Mouse (Mus musculus): ENCODE results near the gene Uqcc1. TPM values are rescaled to one million over a fixed set of nuclear protein-coding genes. Genes with fewer than 3 reads are reported as not detected.

Gene Uqcc1
- polyA plus RNA-seq, 1 experiment from 2014 or later, result 66.5 TPM

DNA sequence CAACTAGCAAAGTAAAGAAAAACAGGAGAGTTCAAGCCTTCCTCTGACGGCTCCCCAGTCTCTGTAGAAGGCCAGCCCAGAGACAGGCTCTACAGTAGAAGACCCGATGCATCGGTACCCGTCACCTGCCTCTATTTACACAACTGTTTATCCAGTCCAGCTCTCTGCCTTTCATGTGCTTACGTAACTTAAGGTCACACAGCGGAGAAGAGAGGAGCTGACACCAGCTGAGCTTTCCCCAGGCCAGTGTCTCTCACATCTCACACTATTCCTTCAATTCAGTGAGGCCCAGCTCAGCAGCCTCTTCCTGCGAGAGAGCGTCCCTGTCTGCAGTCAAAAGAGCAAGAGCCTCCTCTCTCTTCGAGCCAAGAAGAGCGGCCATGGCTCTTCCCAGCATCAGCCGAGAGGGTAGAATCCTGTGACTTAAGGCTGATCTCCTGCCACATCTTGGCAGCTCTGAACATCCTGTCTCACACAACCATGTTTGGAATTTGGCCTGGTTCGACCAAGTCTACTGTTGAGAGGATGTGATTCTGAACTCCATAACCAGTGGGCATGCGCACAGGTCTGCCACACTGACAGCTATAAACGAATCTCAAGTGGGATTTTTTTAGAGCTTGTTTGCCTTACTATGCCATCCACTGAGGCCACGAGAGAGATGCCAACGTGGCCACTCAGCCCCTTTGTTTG lies 34.9 kb downstream of the Uqcc1 start:
- no peak overlapping the region for H3K4me2 ChIP-seq (ENCODE audit: low read depth, low read length)
- peak overlapping the region; percentile 35; the same call in 1 of the 2 replicates for H3K27ac ChIP-seq (ENCODE audit: low read length)
- no peak overlapping the region for H3K4me3 ChIP-seq (replicated peaks; ENCODE audit: low read length)
- H3K9ac ChIP-seq (ENCODE audit: low read length), result no peak overlapping the region
- H3K27me3 ChIP-seq (ENCODE audit: control insufficient read depth, insufficient read depth, low read length), result no peaks in the 10 kb centered on the region
- no peak for ATAC-seq (ENCODE audit: insufficient read depth, low FRiP score)
- H3K4me1 ChIP-seq (ENCODE audit: control insufficient read depth, insufficient read depth, low read length), result no peaks in the 10 kb centered on the region
- H3K9me3 ChIP-seq (replicated peaks; ENCODE audit: control insufficient read depth, low read length), result no peaks in the 10 kb centered on the region
- 69% methylated on average over 16 of the region's 16 CpGs for WGBS
- no peaks in the 10 kb centered on the region for H3K36me3 ChIP-seq (ENCODE audit: control insufficient read depth, insufficient read depth, low read length)

GRCm38 (mm10) chr2:155894307-155895045 lies 35.6 kb downstream of the Uqcc1 start:
- no peaks in the 10 kb centered on the region for H3K4me1 ChIP-seq (ENCODE audit: control insufficient read depth, insufficient read depth, low read length)
- WGBS, result 65% methylated on average over 13 of the region's 13 CpGs
- H3K9ac ChIP-seq (ENCODE audit: low read length), result no peak overlapping the region
- no peaks in the 10 kb centered on the region for H3K36me3 ChIP-seq (ENCODE audit: control insufficient read depth, insufficient read depth, low read length)
- H3K27ac ChIP-seq (ENCODE audit: low read length), result 0 out of 2 replicates have a peak overlapping the region, but pooled peaks have one; percentile 7
- no peaks in the 10 kb centered on the region for H3K9me3 ChIP-seq (replicated peaks; ENCODE audit: control insufficient read depth, low read length)
- no peak overlapping the region for H3K4me2 ChIP-seq (ENCODE audit: low read depth, low read length)
- no peaks in the 10 kb centered on the region for H3K27me3 ChIP-seq (ENCODE audit: control insufficient read depth, insufficient read depth, low read length)
- H3K4me3 ChIP-seq (replicated peaks; ENCODE audit: low read length), result no peak overlapping the region
- ATAC-seq (ENCODE audit: insufficient read depth, low FRiP score), result peak; percentile 62; the same call in 1 of the 2 replicates

GRCm38 (mm10) chr2:155886776-155887175 lies 43.3 kb downstream of the Uqcc1 start:
- Histone ChIP-seq H3K9me3 (replicated peaks; ENCODE audit: control insufficient read depth, low read length) (no peaks in the 10 kb centered on the region), H3K4me3 (replicated peaks; ENCODE audit: low read length) (no peak overlapping the region), H3K4me2 (ENCODE audit: low read depth, low read length) (no peak overlapping the region), H3K27me3 (ENCODE audit: control insufficient read depth, insufficient read depth, low read length) (no peaks in the 10 kb centered on the region), H3K9ac (ENCODE audit: low read length) (no peak overlapping the region), H3K27ac (ENCODE audit: low read length) (no peak overlapping the region), H3K36me3 (ENCODE audit: control insufficient read depth, insufficient read depth, low read length) (peaks cover 6% of the 10 kb centered on the region; the same call in 1 of the 2 replicates), H3K4me1 (ENCODE audit: control insufficient read depth, insufficient read depth, low read length) (no peaks in the 10 kb centered on the region)
- ATAC-seq (ENCODE audit: insufficient read depth, low FRiP score), result no peak
- WGBS, result 92% methylated on average over 12 of the region's 12 CpGs

DNA sequence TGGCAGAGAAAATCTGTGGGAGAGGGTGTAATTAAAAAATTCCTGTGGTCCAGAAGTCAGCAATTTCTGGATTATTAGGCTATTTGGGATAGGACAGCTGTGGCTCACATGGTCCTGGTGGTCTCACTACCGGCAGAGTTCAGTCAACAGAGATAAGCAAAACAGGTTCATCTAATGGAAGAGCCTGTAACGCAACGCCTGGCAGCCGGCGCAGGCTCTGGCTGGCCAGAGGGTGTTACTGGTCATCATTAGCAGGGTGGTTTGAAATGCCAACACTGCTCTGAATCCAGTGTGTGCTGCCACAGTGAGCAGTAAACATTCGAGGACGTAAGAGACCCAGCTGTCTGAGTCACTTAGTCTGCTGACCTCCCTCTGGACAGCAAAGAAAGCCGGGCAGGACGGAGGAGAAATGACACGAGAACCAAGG lies 44.8 kb downstream of the Uqcc1 start:
- Histone ChIP-seq H3K4me1 (ENCODE audit: control insufficient read depth, insufficient read depth, low read length) (no peaks in the 10 kb centered on the region), H3K9ac (ENCODE audit: low read length) (no peak overlapping the region), H3K27ac (ENCODE audit: low read length) (no peak overlapping the region), H3K9me3 (replicated peaks; ENCODE audit: control insufficient read depth, low read length) (no peaks in the 10 kb centered on the region), H3K4me3 (replicated peaks; ENCODE audit: low read length) (no peak overlapping the region), H3K36me3 (ENCODE audit: control insufficient read depth, insufficient read depth, low read length) (peaks cover 6% of the 10 kb centered on the region; the same call in 1 of the 2 replicates), H3K27me3 (ENCODE audit: control insufficient read depth, insufficient read depth, low read length) (no peaks in the 10 kb centered on the region), H3K4me2 (ENCODE audit: low read depth, low read length) (no peak overlapping the region)
- no peak for ATAC-seq (ENCODE audit: insufficient read depth, low FRiP score)
- WGBS, result 78% methylated on average over 10 of the region's 10 CpGs

DNA sequence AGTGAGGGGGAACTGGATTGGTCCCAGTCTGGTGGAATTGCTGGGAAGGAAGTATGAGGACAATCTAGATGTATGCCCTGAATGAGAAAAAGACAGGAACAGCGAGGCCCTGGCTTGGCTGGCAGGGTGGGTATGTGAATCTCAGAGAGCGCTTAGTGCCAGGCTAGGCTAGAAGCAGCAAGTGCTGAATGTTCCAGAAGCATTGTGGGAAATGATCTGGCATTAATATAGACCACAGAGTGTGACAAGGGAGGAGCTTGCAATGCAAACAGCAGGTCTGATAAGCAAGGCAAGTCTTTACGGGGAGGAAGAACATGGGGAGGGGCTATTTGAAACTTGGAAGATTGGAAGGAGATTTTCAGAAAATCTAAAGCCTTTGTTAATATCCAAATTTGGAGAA lies 48.0 kb downstream of the Uqcc1 start:
- no peaks in the 10 kb centered on the region for H3K9me3 ChIP-seq (replicated peaks; ENCODE audit: control insufficient read depth, low read length)
- H3K27me3 ChIP-seq (ENCODE audit: control insufficient read depth, insufficient read depth, low read length), result no peaks in the 10 kb centered on the region
- no peak overlapping the region for H3K4me2 ChIP-seq (ENCODE audit: low read depth, low read length)
- no peaks in the 10 kb centered on the region for H3K4me1 ChIP-seq (ENCODE audit: control insufficient read depth, insufficient read depth, low read length)
- H3K4me3 ChIP-seq (replicated peaks; ENCODE audit: low read length), result no peak overlapping the region
- ATAC-seq (ENCODE audit: insufficient read depth, low FRiP score), result no peak
- whole genome bisulfite sequencing, result 73% methylated on average over 3 of the region's 3 CpGs
- H3K36me3 ChIP-seq (ENCODE audit: control insufficient read depth, insufficient read depth, low read length), result peaks cover 6% of the 10 kb centered on the region; the same call in 1 of the 2 replicates
- H3K9ac ChIP-seq (ENCODE audit: low read length), result no peak overlapping the region
- H3K27ac ChIP-seq (ENCODE audit: low read length), result peak overlapping the region; percentile 36; the same call in 1 of the 2 replicates

DNA sequence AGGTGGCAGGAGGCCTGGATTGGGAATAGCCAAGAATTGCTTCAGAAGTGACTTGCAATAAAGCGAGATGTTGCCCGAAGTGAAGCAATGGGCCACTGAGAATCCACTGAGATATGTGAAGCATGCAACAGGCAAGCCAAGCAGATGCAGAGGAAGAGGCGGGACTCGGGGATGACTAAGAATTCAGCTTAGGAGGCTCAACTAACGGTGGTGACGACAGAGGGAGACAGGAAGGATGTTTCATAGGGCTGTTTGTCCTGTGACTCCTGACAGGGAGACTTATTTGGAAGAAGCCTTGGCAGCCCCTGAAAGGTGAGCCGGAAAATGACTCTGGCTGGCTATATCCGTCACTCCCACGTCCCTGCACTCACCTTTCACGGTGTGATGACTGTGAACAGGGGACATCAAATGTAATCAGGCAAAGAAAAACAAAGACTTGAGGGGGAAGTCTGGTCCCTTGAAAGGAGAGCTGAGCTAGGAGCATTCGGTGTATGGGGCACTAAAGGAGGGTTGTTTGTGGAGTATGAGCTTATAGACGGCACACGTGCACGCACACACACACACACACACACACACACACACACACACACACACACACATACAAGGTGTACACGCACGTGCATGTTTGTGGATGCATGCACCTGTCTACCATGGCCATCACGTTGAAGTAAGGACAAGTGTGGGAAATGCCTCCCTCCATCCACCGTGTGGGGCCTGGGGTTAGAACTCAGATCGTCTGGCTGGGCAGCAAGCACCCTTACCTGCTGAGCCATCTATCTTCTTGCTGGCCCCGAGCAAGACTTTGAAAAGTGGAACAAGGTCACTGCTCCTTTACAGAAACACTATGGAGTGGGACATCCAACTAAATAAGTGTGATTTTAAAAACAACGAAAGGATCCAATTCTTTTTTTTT lies 50.9 kb downstream of the Uqcc1 start:
- Histone ChIP-seq H3K27me3 (ENCODE audit: control insufficient read depth, insufficient read depth, low read length) (no peaks in the 10 kb centered on the region), H3K9me3 (replicated peaks; ENCODE audit: control insufficient read depth, low read length) (no peaks in the 10 kb centered on the region), H3K36me3 (ENCODE audit: control insufficient read depth, insufficient read depth, low read length) (no peaks in the 10 kb centered on the region), H3K4me3 (replicated peaks; ENCODE audit: low read length) (no peak overlapping the region), H3K9ac (ENCODE audit: low read length) (no peak overlapping the region), H3K4me1 (ENCODE audit: control insufficient read depth, insufficient read depth, low read length) (0 out of 2 replicates have a peak, but pooled peaks cover under 1% of the 10 kb centered on the region), H3K4me2 (ENCODE audit: low read depth, low read length) (no peak overlapping the region), H3K27ac (ENCODE audit: low read length) (no peak overlapping the region)
- no peak for ATAC-seq (ENCODE audit: insufficient read depth, low FRiP score)
- WGBS, result 81% methylated on average over 21 of the region's 21 CpGs

DNA sequence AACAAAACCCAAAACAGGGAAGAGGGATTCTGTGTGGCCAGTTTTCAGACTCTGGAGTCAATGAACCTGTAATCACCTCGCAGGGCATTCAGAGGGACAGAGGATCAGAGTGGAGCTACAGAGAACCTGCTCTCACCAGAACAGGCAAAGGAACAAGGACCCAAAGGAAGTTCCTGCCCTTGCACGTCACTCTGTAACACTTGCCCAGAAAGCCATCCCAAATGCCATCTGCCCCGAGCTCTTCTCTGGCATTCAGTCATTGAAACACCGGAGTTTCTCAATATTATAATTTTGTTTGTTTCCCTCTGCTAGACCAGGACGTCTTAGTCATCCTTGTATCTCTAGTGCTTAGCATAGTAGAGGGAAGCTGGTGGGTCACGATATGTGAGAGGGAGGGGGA lies 56.5 kb downstream of the Uqcc1 start:
- WGBS, result 61% methylated on average over 6 of the region's 6 CpGs
- Histone ChIP-seq H3K4me1 (ENCODE audit: control insufficient read depth, insufficient read depth, low read length) (peaks cover 25% of the 10 kb centered on the region), H3K9me3 (replicated peaks; ENCODE audit: control insufficient read depth, low read length) (no peaks in the 10 kb centered on the region), H3K9ac (ENCODE audit: low read length) (no peak overlapping the region), H3K4me3 (replicated peaks; ENCODE audit: low read length) (no peak overlapping the region), H3K4me2 (ENCODE audit: low read depth, low read length) (0 out of 2 replicates have a peak overlapping the region, but pooled peaks have one; percentile 17), H3K27ac (ENCODE audit: low read length) (peak overlapping the region; percentile 65), H3K36me3 (ENCODE audit: control insufficient read depth, insufficient read depth, low read length) (no peaks in the 10 kb centered on the region), H3K27me3 (ENCODE audit: control insufficient read depth, insufficient read depth, low read length) (no peaks in the 10 kb centered on the region)
- ATAC-seq (ENCODE audit: insufficient read depth, low FRiP score), result no peak

GRCm38 (mm10) chr2:155872930-155873507 lies 57.1 kb downstream of the Uqcc1 start:
- Histone ChIP-seq H3K9me3 (replicated peaks; ENCODE audit: control insufficient read depth, low read length) (no peaks in the 10 kb centered on the region), H3K4me1 (ENCODE audit: control insufficient read depth, insufficient read depth, low read length) (peaks cover 25% of the 10 kb centered on the region), H3K9ac (ENCODE audit: low read length) (no peak overlapping the region; the same call in 1 of the 2 replicates), H3K27me3 (ENCODE audit: control insufficient read depth, insufficient read depth, low read length) (no peaks in the 10 kb centered on the region), H3K4me3 (replicated peaks; ENCODE audit: low read length) (no peak overlapping the region), H3K36me3 (ENCODE audit: control insufficient read depth, insufficient read depth, low read length) (no peaks in the 10 kb centered on the region), H3K4me2 (ENCODE audit: low read depth, low read length) (peak overlapping the region; percentile 17; the same call in 1 of the 2 replicates), H3K27ac (ENCODE audit: low read length) (peak overlapping the region; percentile 65)
- ATAC-seq (ENCODE audit: insufficient read depth, low FRiP score), result peak; percentile 38; the same call in 1 of the 2 replicates
- WGBS, result 25% methylated on average over 10 of the region's 10 CpGs
